Mouse (Mus musculus) induced T-regulatory cell, adult 2 months (primary cell): ENCODE measurements around the gene Nptn.
A peak's percentile ranks its signal among the peaks of the same experiment; 100 is the strongest.

Source experiments
- DNase-seq: peaks from one replicate; pipeline ENCODE4 v3.0.0-alpha.2; 2012; ENCODE audit warnings: low read depth

The Nptn gene

DNA sequence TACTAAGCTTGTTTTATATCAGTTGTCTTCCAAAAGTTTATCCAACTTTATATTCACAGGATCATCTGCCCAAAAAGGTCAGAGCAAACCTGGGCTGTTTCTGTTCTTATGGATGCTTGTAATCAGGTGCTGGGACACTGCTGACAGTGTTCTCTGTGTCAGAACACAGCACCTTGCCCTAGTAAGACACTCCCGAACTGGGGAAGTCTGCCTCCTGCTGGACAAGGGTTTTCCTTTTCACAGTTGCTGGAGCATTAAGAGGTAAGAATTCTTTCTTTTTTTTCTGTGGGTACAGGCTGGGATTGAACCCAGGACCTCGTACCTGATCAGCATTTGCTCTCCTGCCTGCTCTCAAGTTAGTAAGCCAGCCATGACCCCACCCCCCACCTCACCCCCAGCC is 74.4 kb downstream of the Nptn start:
- DNase-seq: peak; percentile 23

DNA sequence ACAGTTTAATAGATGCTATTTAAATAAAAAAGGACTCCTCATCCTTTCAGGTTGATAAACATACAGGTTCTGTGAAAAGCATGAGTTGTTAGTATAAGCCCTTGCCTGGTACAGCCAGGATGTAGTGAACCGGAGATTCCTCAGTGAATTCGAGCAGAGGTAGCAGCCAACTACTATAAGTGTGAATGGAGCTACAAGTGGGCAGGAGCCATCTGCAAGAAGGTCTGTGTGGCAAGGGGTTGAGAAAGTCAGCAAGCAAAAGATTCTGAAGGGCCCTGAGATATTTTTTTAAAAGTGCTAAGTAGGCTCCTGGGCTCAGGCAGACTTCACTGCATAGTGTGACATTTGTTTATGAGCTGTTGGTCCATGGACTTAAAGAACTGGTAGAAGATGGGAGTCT is 74.8 kb downstream of the Nptn start:
- no peak for DNase-seq

DNA sequence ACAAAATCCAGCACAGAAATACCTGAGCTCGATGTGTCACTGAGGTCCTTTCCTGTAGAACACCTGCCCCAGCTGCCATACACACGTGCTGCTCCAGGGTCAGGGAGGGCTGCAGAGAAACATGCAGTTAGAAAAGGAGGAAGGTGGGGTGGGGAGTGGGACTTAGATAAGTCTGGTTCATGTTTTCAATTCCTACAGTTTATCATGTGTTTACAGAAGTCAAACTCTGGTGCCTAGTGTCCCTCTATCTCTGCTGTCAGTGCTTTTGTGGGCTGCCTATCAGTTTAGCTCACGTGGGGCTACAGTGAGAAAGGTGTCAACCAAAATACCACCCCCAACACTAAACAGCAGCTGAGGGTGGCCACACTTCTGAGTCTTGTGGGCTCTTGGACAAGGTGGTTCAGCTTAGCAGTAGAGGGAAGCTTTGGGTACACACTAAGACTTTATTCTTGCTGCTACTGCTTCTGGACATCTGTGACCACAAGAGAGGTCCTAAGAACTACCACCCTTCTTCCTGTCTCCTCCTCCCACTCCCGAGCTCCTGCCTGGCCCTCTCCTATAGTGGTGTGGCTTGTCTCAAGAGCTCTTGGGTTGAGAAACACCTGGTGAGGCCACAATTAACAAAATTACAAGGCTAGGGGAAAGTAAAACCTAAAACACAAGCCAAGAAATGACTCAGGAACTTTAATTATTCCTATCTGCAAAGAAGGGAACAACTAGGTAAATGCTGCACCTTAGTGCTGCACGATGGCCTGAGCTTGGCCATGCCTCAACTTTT is 75.9 kb downstream of the Nptn start:
- no peak for DNase-seq

DNA sequence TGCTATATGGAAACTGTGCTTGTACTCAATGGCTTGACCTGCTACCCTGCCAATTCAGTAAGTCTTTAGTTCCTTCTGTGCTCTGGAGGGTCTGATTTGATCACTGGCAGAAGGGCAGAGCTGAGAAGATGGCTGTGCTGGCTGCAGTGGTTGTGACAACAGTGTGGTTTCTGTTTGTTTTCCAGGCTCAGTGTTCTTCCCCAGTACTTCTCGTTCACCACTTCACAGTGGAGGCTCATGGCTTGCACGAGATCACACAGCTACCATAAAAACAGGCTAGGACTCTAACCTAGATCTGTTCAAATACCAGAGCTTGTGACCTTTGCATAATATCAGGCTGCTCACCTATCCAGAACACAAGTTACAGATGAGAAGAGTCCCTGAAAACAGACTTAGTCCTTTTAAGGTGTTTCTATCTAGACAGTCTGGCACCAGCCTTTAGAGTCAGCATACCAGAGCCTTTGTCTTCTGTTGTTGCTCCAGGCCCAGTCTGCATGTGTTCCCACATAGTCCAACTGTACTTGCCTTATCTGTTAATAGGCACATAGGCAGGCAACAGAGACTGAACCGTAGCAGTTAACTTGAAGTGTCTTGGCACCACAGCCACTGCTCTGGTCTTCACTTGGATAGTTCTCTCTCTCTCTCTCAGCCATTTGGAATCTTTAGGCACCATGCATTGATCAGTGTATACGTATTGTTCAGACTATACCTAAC is 76.7 kb downstream of the Nptn start:
- DNase-seq: no peak

DNA sequence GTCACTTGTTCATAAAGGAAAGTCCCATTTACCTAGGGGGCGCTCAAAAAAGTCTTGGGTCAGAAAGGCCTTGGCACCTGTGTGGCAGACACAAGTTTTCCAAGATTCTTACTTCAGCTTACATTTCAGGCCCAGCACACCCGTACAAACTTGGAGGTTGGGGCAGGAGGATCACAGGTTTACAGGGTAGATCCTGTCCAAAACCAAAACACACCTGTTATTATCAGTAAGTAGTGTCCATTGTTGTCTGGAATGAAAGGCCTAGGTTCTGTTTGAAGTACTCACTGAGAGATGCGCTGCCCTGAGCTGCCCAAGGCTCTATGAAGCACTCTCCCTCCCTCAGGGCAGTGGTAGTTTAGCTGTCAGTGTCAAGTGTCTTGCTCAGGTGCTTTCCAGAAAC is 77.3 kb downstream of the Nptn start:
- no peak for DNase-seq

GRCm38 (mm10) chr9:58659989-58660388 is 77.9 kb downstream of the Nptn start:
- no peak for DNase-seq

DNA sequence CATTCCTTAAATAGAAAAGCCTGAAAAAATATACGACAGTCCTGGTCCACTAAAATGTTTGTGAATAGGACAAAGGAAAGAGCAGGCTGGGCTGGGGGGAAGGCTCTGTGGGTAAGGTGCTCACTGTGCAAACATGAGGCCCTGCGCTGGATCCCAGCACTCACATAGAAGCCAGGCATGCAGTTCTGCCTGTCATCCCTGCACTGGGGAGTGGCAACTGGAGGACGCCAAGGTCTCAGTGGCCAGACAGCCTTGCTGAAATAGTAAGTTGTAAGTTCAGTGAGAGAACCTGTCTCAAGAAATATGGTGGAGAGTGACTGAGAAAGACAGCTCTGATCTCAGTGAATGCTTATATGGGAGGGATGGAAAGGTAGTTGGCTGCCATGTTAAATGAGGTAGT is 78.6 kb downstream of the Nptn start:
- DNase-seq: no peak

GRCm38 (mm10) chr9:58662007-58662406 is 80.0 kb downstream of the Nptn start:
- DNase-seq: no peak

DNA sequence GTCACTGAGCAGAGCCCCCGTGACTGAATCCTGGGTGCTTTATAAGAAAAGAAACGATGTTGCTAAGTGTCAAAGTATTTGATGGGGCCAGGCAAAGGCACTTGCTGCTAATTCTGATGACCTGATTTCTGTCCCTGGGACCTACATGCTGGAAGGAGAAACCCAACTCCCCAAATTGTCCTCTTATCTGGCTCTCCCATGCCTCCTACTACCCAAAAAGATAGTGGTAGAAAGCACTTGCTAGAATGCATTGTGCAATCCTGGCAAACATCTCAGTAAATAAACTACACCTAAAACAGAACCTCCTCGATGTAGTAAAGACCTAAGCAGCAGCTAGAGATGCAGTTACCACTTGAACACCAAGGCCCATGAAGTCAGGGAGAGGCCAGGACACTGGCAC is 80.8 kb downstream of the Nptn start:
- DNase-seq: no peak

- no peak for DNase-seq
Measured at GRCm38 (mm10) chr9:58665492-58665891, 83.5 kb downstream of the Nptn start.

DNA sequence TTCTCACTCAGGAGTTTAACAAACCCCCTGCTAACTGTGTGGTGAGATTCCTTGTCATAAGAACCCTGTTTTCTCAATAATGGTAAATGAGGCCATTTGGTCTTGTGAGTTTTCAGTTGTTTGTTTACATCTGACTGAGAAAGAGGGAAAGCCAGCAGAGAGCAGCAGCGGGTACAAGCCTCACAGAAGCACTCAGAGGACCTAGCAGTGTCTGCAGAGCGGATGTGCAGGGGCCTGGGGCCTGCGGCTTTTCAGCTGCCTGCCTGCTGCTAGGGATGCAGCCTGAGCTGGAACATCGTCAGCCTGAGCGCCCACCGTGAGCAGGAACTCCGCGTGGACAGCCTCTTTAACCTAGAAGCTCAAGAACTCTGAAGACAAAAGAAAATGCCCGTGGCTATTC is 84.2 kb downstream of the Nptn start:
- no peak for DNase-seq

DNA sequence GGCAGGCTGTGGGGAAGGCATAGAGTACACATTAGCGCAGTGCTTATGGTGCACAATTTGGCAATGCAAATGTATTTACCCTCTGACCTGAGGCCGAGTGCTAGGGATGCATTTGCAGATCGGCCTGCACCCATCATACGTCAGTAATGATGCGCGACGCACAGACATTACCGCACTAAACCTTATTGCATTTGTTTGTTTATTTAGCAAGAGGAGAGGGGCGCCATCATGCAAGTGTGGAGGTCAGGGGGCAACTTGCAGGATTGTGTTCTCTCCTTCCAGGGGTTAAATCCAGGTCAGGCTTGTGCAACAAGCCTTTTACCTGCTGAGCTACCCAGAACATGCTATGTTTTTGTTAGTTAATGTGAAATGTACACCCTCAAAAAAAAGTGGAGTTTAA is 85.2 kb downstream of the Nptn start:
- no peak for DNase-seq

DNA sequence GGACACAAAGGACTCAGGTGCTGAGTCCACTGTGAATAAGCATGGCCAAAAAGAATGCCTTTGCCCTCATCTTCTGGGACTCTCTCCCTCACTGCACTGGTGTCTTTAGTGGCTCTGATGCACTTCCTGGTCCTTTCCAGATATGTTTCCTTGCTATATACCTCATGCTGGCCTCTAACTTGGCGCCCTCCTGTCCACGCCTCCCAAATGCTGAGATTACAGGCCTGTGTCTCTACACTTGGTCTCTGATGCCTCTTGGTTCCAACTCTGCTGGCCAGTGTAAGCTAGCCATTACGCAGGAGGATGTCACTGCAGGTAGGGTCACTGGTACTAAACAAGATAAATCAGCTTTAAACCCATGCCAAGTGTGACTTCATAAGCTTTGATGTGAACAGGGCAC is 86.1 kb downstream of the Nptn start:
- no peak for DNase-seq

DNA sequence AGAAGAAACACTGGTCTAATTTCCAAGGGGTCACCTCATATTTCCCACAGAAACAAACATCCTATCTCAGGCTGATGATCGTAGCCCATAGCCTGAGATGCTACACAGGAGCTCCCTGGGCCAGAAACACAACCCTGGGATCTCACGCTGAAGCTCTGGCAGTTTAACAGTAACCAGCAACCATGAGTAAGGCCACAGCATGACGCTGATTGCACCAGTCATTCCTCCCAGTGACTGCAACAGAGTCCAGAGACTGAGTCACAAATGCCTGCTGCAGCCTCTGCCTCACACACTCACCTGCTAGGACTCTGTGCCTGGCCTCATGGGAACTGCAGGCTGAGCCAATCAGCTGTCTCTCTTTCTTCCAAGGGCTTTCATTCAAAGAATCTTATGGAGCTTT is 87.0 kb downstream of the Nptn start:
- DNase-seq: no peak

DNA sequence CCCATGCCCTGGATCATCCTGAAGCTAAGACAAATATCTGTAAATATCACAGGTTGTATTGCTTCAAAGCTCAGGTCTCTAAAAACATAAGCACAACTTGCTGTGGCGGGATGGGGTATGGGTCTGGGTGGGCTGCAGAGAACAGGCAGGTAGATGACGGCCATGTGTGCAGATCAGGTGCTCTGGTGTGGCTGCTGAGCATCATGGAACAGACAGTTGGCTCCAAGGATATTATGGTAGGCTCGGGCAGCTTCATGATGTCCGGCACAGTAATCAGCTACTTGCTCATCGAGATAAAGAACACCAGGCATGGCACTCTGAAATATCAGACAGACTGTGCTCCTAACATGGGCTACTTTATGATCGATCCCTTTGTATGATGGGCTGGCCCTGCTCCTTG is 87.8 kb downstream of the Nptn start:
- DNase-seq: no peak

DNA sequence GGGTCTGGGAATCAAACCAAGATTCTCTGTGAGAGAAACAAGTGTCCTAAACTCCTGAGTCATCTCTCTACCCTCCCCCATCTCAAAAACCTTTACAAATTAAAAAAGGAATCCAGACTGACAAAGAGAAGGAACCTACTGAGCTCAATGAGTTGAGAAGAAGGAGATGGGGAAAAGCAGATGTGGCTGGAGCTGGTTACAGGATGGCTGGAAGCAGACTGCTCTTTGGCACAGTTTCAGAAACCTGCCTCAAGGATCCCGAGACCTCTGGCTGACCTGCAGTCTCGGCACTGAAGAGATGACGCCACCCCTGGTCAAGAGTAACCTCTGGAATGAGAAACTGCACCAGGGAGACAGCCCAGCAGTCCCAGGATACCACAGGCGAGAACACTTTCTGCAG is 90.4 kb downstream of the Nptn start:
- DNase-seq: no peak

DNA sequence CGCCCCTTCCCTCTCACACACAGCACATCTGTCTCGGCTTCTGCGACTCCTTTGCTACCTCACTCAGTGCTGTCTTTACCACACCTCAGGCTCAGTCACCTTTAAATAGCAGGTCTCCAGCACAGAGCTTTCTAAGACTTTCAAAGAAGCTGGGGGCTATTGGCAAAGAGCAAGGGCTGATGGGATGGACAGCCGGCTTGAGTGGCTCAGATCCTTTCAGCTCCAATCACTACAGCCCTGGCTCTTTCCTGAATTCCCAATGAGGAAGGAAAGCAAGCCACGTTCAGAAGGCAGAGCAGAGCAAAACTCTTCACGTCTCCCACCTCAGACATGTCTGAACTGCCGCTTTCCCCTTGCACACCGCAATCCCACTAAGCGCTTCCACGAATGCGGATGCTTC is 92.7 kb downstream of the Nptn start:
- DNase-seq: no peak

GRCm38 (mm10) chr9:58675371-58675770 is 93.3 kb downstream of the Nptn start:
- no peak for DNase-seq

DNA sequence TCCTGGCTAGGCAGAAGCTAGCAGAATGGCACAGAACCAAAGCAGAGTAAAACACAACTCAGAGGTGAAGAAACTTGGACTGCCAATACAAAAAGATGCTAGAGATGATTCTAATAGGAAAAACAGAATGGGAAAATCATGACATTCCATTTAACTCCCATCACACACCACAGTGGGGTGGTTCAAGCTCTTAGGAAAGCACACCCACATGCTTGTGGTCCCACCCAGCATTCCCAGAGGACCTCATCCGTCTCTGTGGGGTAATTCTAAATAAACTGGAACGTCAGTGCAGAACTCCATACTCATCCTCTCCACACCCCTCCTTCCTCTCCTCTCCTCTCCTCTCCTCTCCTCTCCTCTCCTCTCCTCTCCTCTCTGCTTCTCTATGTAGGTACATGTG is 99.4 kb downstream of the Nptn start:
- DNase-seq: no peak

DNA sequence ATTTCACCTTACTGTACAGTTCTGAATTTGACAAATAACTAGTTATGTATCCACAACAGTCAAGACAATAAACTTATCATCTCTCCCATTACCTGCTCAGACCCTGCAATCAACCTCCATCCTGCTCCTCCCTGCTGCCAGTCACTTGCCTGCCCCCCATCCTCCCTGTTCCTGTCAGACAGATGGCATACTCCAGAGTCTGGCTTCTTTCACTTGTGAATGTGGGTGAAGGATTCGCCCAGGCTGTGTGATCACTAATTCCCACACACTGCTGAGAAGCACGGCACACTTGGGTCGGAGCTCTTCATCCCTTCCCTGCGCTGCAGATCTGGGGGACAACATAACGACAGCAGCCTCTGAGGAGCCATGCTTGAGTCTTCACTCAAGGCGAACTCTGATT is 100.1 kb downstream of the Nptn start:
- no peak for DNase-seq

- DNase-seq: no peak
Measured at GRCm38 (mm10) chr9:58683372-58683771, 101.3 kb downstream of the Nptn start.

GRCm38 (mm10) chr9:58685290-58685689 is 103.2 kb downstream of the Nptn start:
- DNase-seq: no peak

- DNase-seq: no peak
Measured at GRCm38 (mm10) chr9:58688076-58688475, 106.0 kb downstream of the Nptn start.

DNA sequence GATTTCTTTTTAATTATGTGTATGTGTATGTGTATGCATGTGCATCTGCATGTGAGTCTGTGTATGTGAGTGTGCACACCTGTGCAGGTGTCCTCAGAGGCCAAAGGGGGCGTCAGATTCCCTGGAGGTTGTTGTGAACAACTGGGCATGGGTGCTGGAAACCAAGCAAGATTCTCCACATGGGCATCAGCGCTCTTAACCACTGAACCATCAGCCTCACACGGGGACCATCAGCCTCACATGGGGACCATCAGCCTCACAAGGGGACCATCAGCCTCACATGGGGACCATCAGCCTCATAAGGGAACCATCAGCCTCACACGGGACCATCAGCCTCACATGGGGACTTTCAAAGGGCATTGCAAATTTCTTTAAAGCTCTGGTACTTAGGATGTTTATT is 108.7 kb downstream of the Nptn start:
- DNase-seq: no peak
